Mouse (Mus musculus) bone marrow, adult 2 months (tissue): ENCODE results near the gene Narfl.
A peak's percentile ranks its signal among the peaks of the same experiment; 100 is the strongest.

Experiments used
- CTCF ChIP-seq: fragments of 200-500 bp; IDR thresholded peaks from 2 replicates; pipeline ENCODE4 v1.5.1; 2011; ENCODE audit warnings: low read length, control low read depth; ENCODE audit not compliant: control insufficient read depth, insufficient read depth
- POLR2A ChIP-seq: fragments of 200-500 bp; IDR thresholded peaks from 2 replicates; pipeline ENCODE4 v1.6.1; 2011; ENCODE audit warnings: low read depth, mild to moderate bottlenecking, control low read depth, low read length, borderline replicate concordance; ENCODE audit not compliant: control insufficient read depth

DNA sequence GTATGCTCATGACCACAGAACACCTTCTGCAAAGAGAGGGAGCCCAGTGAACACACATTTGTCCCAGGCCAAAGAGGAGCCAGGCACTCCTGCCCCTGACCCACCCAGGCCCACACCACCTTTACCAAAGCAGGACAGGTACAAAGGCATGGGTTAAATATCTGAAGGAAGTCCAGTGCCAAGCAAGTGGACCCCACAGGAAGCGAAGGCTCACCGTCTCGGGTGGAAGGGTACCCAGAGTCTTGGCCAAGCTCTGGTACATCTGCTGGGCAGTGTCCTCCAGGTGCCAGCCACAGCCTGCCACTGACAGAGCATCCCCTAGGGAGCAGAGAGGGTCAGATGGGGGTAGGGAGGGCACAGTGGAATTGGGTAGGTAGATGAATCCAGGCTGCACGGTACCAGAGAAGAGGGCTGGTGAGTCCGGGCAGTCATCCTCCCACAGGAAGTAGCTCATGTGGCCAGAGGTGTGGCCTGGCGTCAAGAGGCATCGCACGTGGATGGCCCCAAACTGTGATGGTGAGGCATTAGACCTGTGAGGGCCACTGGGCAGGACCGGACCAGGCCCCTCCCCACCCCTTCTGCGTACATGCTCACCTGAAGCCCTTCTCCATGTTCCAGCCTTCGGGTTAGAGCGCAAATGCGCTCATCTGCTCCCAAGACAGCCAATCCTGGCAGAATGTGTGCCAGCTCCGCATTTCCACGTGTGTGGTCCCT lies 10.4 kb downstream of the Narfl start:
- TF ChIP-seq CTCF (no peak), POLR2A (peak; percentile 20; the same call in 1 of the 2 replicates)
